Mouse (Mus musculus): ENCODE results near the gene Ak7.

GRCm38 (mm10) chr12:105807416-105807815 lies 101.6 kb downstream of the Ak7 start:
- TF ChIP-seq POLR2AphosphoS2 (IDR thresholded peaks at IDR 0.05; ENCODE audit: insufficient read length, low read depth) (no peak), TCF3 (IDR thresholded peaks at IDR 0.05; ENCODE audit: insufficient read length, low read depth) (no peak), POLR2A (IDR thresholded peaks at IDR 0.05; ENCODE audit: insufficient read length, low read depth) (no peak), USF1 (IDR thresholded peaks at IDR 0.05; ENCODE audit: low read depth) (no peak), E2F4 (IDR thresholded peaks at IDR 0.05; ENCODE audit: insufficient read depth) (no peak), SRF (IDR thresholded peaks at IDR 0.05; ENCODE audit: control insufficient read depth, insufficient read length, low read depth) (no peak), MYOD1 (IDR thresholded peaks at IDR 0.05; ENCODE audit: control insufficient read depth in 1 of 3, insufficient read length in 2 of 3, low read depth in 2 of 3) (no peak), TCF12 (IDR thresholded peaks at IDR 0.05; ENCODE audit: insufficient read depth, poor library complexity, severe bottlenecking) (no peak), MAX (IDR thresholded peaks at IDR 0.05; ENCODE audit: low read depth) (no peak), MYOG (IDR thresholded peaks at IDR 0.05; ENCODE audit: control insufficient read depth in 1 of 3, insufficient read depth in 1 of 3, insufficient read length in 2 of 3, low read depth in 2 of 3) (no peak), REST (IDR thresholded peaks at IDR 0.05; ENCODE audit: insufficient read depth, insufficient read length) (no peak)

All from myocyte (in vitro differentiated cells).